Mouse (Mus musculus): ENCODE results near the gene Slc16a11.

The Slc16a11 gene

DNA sequence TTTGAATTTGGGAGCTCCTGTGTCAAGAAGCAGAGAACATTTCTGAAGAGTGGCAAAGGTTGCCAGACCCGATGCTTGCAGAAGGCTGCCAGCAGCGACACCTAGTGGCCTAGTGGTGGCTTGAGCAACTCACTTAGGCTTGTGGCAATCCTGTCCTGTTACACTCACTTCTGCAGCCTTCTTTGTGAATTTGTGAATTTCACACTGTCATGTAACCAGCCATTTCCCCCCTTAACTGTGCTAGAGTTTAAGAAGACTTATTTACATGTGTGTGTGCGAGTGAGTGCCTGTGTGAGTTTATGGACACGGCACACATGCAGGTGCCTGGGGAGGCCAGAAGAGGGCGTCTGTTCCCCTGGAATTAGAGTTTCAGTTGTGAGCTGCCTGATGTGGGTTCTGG lies 10.9 kb upstream of the Slc16a11 start:
- peak; percentile 80 for DNase-seq

DNA sequence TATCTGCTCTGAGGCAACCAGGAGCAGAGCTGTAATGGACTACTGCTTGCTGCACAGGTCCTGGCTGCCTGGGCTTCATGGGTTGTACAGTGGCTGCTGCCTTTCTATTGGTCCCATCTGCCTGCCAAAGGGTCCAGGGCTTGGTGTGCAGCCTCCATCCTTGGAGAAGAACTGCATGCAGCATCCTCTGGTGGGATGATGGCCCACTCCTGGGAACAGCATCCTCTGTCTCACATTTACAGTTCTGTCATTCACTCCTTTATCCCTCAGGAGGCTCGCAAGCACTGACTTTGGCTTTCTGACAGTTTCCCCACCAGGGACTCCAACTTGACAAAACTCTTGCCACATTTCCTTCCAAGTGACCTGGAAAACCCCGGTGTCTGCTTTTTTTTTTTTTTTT lies 5.8 kb upstream of the Slc16a11 start:
- no peak for DNase-seq

DNA sequence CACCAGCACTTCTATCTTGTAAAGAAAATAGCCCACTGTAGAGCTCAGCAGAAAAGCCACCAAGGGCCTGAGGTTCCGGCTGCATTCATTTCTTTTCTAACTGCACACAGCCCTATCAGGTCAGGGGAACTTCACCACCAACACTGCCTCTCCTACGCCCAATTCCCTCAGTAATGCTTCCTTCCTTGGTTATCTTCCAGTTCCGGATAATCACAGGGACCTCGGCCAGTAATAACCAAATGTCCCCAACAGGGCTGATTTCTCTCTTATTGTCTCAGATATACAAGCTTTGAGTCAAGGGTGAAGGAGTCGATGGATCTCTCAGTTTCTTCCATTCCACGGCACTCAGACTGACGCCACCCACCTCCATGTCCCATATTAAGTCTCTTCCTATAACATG lies 5.3 kb upstream of the Slc16a11 start:
- DNase-seq: no peak

DNA sequence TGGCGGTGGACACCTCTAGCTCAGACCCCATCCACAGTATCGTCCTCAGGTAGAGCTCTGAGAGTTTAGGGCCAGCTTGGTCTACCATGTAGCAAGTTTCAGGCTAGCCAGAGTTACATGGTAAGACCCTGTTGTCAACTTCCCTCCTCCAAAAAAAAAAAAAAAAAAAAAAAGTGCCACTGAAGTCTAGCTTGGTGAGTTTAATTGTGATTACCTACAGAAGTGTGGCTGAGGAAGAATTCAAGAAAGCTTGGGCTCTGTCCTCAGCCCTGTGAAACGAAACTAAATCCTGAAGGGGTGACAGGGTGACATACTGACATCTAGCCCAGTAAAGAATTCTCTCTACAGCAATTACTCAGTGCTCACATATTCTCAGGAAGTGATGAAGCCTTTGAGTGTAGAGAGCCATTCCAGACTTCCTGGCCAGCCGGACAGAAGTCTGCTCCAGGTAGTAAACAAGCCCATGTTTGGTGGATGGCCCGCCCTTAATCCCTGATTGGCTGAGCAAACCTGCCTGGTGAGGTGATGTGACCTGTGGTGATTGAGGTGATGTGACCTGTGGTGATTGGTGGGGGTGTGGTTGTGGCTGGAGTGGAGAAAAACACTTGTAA lies 3.7 kb upstream of the Slc16a11 start:
- DNase-seq: no peak

DNA sequence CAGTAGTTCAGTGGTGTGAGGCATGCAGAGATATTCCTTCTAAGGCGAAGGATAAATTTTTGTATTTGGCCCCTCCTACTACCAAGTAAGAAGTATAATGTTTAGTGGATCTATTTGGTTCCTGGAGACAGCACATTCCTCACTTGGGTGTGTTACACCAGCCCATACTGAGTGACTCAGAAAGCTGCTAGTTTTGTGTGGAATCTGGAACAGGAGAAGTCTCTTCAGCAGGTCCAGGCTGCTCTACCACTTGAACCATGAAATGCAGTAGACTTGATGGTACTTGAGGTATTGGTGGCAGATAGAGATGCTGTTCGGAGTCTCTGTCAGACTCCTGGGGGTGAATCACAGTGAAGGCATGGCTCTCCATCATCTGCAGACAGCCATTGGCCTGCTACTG lies 1.9 kb upstream of the Slc16a11 start:
- no peak for DNase-seq

DNA sequence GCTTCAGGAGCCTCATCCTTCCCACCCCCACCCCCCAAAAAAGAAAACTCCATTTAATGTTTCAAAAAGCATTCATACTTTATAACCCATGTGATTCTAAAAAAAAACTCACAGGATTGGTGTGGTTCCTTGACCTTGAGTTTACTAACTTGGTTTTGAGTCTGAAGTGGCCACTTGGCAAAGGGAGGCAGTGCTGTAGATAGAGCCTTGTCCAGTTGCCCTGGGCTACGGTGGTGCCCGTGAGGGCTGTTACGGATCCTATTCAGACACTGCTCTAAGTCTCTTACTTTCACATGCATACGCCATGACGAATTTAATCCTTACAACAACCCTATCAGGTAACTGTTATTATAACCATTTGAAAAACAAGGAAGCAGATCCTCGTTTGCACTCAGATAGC lies 580 bp upstream of the Slc16a11 start:
- no peak for DNase-seq

DNA sequence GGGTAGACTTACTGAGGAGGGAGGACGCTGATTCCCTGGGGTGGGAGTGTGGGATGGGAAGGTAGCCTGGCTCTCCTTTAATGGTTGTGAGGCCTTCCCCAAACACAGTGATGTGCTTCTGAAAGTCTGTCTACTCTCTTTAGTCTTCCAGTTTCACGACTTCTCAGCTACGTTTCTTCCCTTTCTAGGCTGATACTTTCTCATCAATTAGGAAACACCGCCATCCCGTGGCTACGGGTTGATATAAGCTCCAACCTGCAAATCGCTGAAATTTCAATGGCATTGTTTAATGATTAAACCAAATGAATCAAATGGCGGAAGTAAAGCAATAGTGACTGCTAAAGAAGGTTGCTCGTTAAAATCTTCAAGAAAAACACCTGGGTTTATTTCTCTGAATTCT lies 344 bp downstream of the Slc16a11 start:
- DNase-seq: peak; percentile 52

DNA sequence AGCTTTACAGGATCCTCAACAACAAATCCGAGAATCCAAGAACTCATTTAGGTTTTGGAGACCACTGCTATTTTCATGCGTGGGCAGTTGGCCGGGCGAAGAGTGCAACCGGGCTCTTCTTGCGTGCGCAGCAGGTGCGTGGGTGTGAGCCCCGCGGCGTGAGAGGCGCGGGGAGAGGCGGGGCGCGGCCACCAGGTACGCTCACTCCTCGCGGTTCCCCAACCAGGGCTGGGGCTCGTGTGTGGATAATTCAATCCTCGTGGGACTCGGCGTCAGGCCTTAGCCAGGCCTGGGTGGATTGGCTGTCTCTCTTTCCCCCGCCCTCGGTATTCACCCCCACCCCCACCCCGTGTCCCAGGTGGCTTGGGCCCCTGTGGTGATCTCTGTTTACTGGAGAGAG lies 1.2 kb downstream of the Slc16a11 start:
- no peak for DNase-seq

DNA sequence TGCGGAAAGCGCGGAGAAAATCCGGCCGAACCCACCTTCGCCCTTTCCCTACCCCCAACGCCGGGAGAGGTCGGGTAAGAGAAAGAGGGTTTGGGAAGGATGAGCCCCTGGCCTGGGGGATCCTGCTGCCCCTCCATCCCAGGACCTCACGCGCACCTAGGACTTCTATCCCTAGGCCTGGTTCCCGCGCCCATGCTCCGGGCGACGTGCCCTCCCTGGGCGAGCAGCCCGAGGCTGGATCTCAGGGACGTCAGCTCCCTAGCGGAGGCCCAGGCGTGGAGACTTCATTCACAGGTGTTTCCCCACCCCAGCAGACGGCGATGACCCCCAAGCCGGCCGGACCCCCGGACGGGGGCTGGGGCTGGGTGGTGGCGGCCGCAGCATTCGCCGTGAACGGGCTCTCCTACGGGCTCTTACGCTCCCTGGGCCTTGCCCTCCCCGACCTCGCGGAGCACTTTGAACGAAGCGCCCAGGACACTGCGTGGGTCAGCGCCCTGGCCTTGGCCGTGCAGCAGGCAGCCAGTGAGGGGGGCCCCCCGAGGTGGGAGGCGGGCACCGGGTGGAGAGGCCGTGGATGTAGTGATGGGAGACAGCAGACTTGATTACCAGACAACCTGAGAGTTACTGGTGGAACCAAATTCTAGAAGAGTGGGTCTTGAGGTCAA lies 1.8 kb downstream of the Slc16a11 start:
- DNase-seq: no peak

DNA sequence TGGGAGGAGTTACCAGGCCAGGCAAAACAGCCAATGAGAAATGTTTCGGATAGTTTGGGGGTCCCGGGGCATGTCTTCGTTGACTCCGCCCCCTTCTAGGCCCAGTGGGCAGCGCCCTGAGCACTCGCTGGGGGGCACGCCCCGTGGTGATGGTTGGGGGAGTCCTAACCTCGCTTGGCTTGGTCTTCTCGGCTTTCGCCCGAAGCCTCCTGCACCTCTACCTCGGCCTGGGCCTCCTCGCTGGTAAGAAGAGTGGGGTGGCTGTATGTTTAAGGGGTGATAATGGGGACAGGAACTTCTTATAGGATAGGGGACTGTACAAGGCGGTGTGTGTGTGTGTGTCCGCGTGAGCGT lies 2.3 kb downstream of the Slc16a11 start:
- DNase-seq: no peak

DNA sequence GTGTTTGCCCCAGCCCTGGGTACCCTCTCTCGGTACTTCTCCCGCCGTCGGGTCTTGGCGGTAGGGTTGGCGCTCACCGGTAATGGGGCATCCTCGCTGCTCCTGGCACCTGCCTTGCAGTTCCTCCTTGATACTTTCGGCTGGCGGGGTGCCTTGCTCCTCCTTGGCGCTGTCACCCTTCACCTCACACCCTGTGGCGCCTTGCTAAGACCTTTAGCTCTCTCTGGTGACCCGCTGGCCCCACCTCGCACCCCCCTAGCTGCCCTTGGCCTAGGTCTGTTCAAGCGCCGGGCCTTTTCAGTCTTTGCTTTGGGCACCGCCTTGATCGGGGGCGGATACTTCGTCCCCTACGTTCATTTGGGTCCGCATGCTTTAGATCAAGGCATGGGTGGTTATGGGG lies 2.7 kb downstream of the Slc16a11 start:
- DNase-seq: no peak

DNA sequence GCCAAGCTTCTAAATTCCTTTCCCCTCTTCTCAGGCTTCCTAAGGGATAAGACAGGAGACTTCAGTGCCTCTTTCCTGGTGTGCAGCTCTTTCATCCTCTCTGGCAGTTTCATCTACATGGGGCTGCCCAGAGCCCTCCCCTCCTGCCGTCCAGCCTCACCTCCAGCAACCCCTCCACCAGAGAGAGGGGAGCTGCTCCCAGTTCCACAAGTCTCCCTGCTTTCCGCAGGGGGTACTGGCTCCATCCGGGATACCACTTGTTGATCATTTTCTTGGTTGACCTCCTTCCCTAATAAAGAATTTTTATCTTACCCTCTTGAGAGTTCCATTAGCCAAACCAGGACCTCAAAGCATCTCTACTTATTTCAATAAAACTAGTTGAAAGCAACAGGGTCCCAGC lies 3.6 kb downstream of the Slc16a11 start:
- no peak for DNase-seq

DNA sequence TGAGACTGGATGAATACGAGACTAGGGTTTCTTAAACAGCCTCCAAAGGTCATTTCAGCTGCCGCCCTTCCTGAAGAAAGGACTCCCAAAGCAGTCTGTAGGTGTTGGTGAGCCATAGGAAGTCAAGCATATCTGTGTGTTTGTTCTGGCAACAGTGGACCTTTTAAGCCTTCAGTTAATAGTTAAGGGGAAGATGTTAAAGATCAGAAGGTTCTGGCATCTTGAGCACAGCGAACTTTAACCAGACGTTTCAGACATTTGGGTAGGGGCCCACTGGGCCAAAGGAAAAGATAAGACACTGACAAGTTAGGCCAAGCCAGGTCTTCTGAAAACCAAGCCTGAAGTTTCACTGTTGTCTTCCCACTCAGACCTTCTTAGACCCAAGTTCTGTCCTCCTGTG lies 5.5 kb downstream of the Slc16a11 start:
- no peak for DNase-seq

DNA sequence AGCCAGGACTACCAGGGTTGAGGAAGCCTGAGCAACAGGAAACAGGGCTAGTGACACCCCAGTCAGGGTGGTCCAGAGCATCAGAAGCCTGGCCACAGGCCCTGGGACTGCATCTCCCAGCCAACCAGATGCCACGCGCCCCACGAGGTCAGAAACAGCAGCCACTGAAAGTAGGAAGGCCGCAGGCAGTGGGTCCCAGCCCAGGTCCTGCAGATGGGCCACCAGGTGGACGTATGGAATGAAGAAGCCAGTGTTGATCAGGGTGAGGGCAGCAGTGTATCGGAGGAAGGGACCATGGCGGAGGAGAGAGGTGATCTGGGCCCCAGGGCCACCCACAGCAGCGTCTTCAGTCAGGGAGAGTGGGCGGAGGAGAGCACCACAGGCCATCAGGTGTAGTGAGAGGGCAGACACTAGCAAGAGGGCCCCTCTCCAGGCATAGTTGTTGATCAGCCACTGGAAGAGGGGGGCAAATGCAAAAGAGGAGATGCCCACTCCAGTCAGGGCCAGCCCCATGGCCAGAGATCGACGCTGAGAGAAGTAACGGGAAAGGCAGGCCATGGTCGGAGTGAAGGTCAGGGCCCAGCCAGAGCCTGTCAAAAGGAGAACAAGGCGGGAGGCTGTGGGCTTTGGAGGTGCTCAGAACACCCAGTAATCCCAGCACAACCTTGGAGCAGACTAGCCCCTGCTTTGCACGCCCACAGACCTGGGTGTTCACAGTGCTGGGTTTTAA lies 6.4 kb downstream of the Slc16a11 start:
- no peak for DNase-seq

DNA sequence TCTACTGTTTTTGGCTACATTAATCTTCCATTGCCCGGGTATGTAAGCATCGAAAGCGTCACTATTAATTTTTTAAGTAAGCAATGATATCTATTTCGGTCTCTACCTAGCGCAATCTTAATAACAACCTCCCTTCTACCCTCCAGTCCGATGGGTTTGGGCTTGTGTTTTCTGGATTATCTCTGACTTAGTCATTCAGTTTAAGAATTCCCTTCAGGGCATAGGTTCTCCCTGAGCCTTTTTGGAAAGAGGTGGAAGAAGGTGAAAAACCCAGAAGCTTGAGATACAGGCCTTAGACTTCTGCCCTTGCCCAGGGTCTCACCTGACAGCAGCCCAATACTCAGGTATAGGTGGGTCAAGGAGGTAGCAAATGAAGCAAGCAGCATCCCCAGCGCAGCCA lies 7.3 kb downstream of the Slc16a11 start:
- no peak for DNase-seq

DNA sequence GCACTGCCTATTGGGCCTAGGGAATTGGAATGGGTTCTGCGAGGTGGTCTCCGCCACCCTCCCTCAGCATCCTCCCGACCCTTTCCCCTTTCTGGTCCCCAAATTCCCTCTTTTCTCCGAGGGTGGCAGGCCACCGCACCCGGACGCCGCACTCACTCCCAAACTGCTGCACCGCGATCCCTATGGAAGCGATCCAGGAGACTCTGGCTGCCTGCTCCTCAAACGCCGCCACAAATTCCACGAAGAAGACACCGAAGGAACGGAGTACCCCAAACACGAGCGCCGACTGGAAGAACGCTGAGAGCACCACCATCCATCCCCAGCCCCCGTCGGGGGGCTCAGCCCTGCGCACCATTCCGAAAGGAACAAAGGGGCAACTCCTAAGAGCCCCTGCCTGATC lies 7.8 kb downstream of the Slc16a11 start:
- DNase-seq: no peak

DNA sequence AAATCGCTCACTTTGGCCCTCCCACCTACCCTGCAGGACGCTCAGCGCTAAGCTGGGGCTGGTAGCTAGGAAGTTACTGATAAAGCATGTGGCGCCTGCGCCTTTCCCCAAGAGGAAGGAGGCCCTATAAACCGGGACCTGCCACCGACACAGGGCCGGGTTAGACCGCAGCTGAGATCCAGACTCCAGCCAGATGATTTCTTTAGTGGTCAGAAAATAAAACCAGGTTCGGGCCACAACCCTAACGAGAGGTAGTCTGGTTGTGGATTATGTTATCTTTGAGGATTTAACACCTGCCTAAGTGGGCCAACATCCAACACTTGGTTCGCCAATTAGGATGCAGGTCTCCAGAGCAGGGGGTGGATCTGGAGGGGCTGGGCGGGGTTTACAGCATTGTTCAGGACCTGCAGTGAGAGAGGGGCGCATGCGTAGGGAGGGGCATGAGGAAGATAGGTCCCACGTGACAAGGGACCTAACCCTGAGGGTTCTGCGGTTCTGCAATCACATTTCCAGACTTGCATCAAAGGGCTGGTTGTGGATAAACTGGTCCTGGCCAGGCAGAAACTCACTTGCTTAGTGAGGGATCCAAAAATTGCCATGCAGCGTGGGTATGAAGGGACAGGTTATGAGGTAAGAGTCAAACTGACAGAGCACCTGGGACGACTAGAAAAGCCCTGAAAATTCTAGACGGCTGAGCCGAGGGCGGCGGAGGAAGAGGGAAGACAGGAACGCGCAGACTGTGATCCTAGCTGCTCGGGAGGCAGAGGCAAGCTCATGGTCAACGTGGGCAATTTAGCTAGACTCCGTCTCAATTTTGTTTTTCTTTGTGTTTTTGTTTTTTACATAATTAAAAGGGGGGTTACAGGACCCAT lies 8.4 kb downstream of the Slc16a11 start, which contains the start of gene Slc16a13:
Slc16a13 (minus strand) TSS at position 334 of the 872 bp plus-strand sequence.
- peak; percentile 88 for DNase-seq

DNA sequence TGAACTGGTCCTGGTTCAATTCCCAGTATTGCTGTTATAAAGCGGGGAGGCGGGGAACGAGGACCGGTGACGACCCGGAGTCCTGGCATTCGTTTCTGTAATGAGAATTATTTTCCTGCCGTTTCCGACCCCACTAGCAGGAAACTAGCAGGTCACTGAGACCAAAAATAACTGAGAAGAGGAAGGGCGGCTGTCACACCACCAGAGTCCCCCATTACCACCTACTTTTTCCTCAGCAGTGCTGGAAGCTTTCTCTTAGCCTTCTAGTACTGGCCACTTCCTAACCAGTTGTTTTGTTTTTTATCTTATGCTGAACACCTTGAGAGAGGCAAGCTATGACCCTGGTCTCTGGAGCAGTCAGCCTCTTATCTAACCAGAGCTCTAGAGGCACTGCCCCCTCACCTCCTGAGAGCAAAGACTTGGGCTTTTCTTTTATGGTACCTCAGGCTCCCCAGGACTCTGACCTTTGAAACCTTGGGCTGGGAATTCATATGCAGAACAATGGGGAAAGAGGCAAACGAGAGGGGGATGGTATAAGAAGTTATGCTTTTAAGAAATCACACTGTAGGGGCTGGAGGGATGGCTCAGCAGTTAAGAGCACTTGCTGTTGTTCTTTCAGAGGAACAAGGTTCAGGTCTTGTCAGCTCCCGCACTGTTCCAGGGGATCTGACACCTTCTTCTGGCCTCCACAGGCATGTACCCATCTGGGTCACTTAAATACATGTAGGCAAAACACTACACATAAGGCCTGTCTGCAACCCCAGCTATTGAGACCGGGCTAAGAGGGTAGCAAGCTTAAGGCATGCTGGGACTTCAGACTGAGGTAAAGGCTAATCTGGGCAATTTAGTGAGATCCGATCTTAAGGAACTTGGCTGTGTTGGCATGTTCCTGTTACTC lies 9.3 kb downstream of the Slc16a11 start:
- no peak for DNase-seq

DNA sequence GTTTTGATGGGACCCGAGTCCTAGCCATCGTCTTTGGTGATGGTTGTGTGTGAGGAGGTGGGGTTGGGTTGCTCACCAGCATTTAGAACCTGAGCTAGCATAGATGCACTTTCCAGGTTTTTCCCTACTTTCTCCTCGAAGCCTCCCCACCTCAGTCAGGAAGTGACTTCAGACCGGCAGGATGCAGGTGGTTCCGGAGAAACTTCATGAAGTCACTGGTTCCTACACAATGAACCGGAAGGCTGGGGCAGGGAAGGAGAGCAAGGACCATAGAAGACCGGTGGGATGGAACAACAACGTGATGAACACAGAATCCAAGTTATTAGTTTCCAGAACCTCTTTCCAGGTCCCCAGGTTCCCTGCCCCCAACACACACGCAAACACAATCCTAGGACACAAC lies 11.2 kb downstream of the Slc16a11 start:
- DNase-seq: no peak

DNA sequence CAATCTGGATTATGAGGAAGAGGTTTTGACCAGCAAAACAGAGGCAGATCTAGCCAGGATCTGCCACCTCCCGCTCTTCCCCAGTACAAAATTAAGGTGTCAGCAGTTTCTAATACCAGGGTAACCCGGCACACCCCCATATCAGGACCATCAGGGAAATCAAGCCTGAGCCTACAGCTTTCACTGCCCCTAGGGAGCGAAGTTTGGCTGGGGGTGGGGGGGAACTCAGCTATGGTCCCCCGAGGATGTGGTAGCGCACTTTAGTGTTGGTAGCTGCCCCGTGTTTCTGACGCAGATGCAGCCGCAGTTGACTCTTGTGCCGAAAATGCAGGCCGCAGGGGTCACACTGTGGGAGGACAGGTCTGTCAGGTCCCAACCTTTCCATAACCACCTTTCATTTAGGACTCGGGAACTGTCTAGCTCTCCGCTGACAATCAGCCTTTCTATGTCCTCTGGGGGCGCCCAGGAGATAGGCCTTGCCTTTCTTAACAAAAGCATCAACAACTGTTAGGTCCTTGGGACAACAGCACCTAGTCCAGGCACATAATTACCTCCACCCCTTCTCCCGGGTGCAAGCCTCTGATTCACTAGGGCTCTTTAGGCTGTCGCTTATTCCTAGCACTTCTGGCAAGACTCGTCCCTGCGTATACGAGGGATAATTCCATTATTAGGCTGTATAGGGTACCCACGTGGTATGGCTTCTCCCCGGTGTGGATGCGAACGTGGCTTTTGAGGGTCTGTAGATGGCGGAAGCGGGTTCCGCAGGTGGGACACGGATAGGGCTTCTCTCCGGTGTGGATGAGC lies 13.4 kb downstream of the Slc16a11 start:
- DNase-seq: no peak

DNA sequence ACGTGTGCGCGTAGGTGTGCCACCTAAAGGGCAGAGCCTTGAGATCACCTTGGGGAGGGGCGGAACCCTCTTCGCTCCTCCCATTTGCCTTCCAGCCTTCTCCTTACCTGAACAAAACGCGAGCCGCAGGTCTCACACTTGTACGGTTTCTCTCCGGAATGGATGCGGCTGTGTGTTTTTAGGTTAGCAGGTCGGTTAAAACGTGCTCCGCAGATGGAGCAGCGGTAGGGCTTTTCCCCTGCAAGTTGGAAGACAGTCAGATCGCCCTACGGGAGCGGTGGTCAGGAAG lies 14.0 kb downstream of the Slc16a11 start:
- no peak for DNase-seq

DNA sequence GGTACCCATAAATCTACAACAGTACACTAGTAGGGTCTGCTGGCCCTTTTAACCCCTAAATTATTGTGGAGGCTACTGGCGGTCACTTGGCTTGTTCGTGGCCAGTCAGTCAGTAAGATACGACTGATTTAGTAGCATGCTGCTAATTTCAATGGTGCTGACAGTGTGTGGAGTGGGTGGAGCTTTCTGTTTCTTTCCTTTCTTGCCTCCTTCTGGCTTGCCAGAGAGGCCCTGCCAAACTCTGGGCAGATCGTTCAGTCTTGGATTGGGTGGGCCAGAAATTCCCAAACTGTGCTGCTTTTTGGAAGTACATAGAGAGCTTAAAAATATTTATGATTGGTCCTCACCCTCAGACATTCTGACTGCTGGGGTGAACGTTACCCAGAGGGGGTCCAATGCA lies 14.6 kb downstream of the Slc16a11 start:
- DNase-seq: no peak

All from thymus, postnatal 25 days (tissue).